Mouse (Mus musculus): Measurements from ENCODE around the gene C130074G19Rik. TPM values are rescaled to one million over a fixed set of nuclear protein-coding genes. Genes with fewer than 3 reads are reported as not detected.

The C130074G19Rik gene
- total and polyA plus RNA-seq, 2 experiments from 2014 or later = 1.1 to 4.2 TPM

DNA sequence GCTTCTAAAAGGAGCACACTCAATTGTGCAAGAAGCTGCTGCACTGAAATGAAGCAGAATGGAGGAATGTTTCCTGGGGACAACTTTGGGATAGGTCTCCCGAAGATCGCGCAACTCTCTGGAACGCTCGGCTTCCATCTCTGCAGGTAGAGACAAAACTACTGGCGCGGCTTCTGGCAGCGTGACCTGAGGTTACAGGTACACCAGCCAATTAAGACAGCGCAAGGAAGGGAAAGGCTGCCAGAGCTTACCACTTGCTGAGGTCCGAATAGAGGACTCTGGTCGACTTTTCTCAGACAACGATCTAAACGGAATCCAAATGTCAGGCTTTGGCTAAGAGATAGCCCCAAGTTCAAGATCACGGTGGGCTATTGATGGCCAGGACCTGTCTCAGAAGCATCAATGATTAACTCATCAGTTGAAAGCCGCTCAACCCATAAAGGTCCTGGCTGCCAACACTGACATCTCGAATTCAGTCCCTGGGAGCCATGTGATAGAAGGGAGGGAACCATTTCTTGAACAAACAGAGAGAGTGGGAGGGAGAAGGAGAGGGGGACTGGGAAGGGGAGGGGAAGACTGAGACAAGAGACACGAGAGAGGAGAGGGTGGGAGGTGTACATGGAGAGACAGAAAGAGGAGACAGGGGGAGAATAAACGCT is 36.8 kb downstream of the C130074G19Rik start, which contains the start of gene Marc2:
Marc2 (minus strand) TSS at position 360 of the 659 bp plus-strand sequence.
- Histone ChIP-seq H3K4me2 (ENCODE audit: low read depth, low read length) (peak within 1 kb of the TSS; percentile 98), H3K4me3 (ENCODE audit: low read length) (peak within 1 kb of the TSS; percentile 83), H3K27me3 (ENCODE audit: insufficient read depth, low read length) (no peaks in the 10 kb centered on the region), H3K9me3 (ENCODE audit: low read length) (no peaks in the 10 kb centered on the region), H3K4me1 (ENCODE audit: insufficient read depth, low read length) (peaks cover 15% of the 10 kb centered on the region), H3K27ac (peak within 1 kb of the TSS; percentile 79), H3K9ac (replicated peaks; ENCODE audit: low read length) (peak within 1 kb of the TSS; percentile 71), H3K36me3 (ENCODE audit: insufficient read depth, low read length) (no peaks in the 10 kb centered on the region)
- TF ChIP-seq CTCF (IDR thresholded peaks at IDR 0.05; ENCODE audit: low read depth) = no peak
- DNase-seq (ENCODE audit: low spot score) = no peak
- 2% methylated on average over 18 of the region's 18 CpGs for whole genome bisulfite sequencing
- ATAC-seq = no peak

DNA sequence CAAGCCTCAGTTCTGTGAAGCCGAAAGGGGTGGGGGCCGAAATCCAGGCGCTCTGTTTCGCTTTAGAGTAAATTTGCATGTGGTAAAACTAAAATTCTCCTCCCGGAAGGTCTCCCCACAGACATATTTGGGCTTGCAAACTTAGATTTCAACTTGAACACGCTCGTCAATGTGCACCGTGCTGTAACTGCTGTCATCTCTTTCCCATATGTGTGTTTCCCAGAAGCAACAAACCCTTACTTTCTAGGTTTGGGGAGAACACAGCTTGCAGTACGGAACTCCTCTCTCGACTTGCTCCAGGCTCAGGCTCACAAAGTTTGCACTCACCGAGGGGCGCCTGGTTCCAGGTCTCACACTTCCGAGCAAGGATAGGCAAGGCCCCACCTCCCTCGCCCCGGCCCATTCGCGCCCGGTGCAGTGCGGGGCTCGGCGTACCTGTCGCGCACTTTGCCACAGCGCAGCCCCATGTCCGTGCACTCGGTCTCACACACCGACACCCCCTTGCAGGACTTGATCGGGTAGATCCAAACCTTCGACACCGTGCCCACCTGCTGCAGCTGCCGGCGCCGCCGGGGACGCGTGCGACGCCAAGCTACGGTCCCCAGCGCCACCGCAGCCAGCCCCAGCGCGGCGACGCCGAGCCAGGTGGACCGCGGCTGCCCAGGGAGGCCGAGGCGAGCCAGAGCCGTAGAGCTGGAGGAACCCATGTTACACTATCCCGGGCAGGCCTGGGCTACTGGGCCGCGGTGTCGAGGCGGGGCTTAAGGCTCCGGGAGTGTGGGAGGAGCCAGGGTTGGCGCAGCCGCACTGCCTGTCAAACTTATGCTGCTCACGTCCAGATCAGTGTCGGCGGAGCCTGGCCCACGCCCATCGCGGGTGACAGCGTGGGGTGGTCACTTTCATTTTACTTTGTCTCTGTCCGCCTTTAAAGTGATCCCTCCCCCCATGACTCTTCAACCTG is 37.6 kb downstream of the C130074G19Rik start:
- DNase-seq (ENCODE audit: low spot score) = peak; percentile 90
- Histone ChIP-seq H3K4me1 (ENCODE audit: insufficient read depth, low read length) (peaks cover 15% of the 10 kb centered on the region), H3K9ac (replicated peaks; ENCODE audit: low read length) (peak overlapping the region; percentile 71), H3K36me3 (ENCODE audit: insufficient read depth, low read length) (no peaks in the 10 kb centered on the region), H3K27ac (peak overlapping the region; percentile 79), H3K4me2 (ENCODE audit: low read depth, low read length) (peak overlapping the region; percentile 98), H3K9me3 (ENCODE audit: low read length) (no peaks in the 10 kb centered on the region), H3K27me3 (ENCODE audit: insufficient read depth, low read length) (no peaks in the 10 kb centered on the region), H3K4me3 (ENCODE audit: low read length) (peak overlapping the region; percentile 83)
- no peak for TF ChIP-seq CTCF (IDR thresholded peaks at IDR 0.05; ENCODE audit: low read depth)
- peak; percentile 97 for ATAC-seq
- under 1% methylated on average over 66 of the region's 67 CpGs for WGBS

DNA sequence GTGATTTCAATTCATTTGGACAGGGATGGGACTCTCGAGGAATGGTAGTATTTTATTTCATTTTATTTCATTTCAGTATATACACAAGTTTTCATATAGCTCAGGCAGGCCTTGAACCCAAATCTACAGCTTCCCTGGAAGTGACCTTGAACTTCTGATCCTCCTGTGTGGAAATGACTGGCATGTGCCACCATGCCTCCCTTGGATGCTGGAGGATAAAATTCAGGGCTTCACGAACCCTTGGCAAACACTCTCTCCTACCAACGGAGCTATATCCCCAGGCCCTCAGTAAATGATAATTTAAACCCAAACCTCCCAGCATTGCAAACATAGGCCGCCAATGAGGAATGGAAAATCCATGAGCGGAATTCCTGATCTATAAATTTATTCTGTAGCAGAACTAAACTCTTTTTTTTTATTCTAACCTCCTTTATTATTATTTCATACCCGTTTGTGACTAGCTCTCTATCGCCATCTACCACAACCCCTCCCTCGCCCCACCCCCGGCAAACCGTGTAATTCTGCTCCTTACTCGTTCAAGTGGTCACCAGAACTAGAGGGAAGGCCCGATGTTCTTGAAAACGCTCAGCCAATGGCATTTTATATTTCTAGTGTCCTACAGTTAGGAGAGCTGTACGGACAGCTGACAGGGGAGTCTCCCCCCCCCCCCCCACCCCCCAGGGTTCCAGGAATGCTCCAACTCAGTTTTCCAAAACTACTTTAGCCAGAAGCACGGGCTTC is 38.5 kb downstream of the C130074G19Rik start:
- WGBS = 16% methylated on average over 15 of the region's 15 CpGs

DNA sequence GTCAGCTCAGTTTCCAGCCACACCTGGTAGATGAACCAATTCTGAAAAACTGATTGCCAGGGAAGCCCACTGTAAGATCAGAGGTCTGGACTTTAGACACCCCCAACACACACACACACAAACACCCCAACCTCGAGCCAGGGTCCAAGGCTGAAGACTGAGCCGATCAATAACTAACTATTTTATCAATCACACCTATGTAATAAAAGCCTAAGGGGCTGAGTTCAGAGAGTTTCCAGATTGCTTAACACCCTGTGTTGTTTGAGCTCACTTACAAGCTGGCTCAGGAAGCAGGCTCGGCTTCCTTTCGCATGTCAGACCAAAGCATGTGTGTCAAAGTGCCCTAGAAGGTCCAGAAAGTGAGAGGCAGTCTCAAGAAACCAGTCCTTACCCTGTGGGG is 45.4 kb downstream of the C130074G19Rik start:
- Histone ChIP-seq H3K27ac (no peak overlapping the region), H3K4me1 (ENCODE audit: insufficient read depth, low read length) (no peaks in the 10 kb centered on the region), H3K36me3 (ENCODE audit: insufficient read depth, low read length) (peaks cover 12% of the 10 kb centered on the region; the same call in 1 of the 2 replicates), H3K4me3 (ENCODE audit: low read length) (no peak overlapping the region), H3K4me2 (ENCODE audit: low read depth, low read length) (no peak overlapping the region), H3K27me3 (ENCODE audit: insufficient read depth, low read length) (no peaks in the 10 kb centered on the region), H3K9me3 (ENCODE audit: low read length) (no peaks in the 10 kb centered on the region), H3K9ac (replicated peaks; ENCODE audit: low read length) (no peak overlapping the region)
- WGBS = 86% methylated on average over 4 of the region's 4 CpGs
- ATAC-seq (no peak), DNase-seq (ENCODE audit: low spot score) (no peak)
- no peak for TF ChIP-seq CTCF (IDR thresholded peaks at IDR 0.05; ENCODE audit: low read depth)

More for the DNA sequence above, 38.5 kb downstream of the C130074G19Rik start:
- Histone ChIP-seq H3K9me3 (ENCODE audit: low read length) (no peaks in the 10 kb centered on the region), H3K36me3 (ENCODE audit: insufficient read depth, low read length) (no peaks in the 10 kb centered on the region), H3K27ac (peak overlapping the region; percentile 79; the same call in 1 of the 2 replicates), H3K9ac (replicated peaks; ENCODE audit: low read length) (peak overlapping the region; percentile 71), H3K4me1 (ENCODE audit: insufficient read depth, low read length) (peaks cover 15% of the 10 kb centered on the region), H3K4me2 (ENCODE audit: low read depth, low read length) (peak overlapping the region; percentile 98), H3K4me3 (ENCODE audit: low read length) (peak overlapping the region; percentile 83), H3K27me3 (ENCODE audit: insufficient read depth, low read length) (no peaks in the 10 kb centered on the region)
- DNase-seq (ENCODE audit: low spot score) = peak; percentile 25
- TF ChIP-seq CTCF (IDR thresholded peaks at IDR 0.05; ENCODE audit: low read depth) = no peak
- no peak for ATAC-seq

DNA sequence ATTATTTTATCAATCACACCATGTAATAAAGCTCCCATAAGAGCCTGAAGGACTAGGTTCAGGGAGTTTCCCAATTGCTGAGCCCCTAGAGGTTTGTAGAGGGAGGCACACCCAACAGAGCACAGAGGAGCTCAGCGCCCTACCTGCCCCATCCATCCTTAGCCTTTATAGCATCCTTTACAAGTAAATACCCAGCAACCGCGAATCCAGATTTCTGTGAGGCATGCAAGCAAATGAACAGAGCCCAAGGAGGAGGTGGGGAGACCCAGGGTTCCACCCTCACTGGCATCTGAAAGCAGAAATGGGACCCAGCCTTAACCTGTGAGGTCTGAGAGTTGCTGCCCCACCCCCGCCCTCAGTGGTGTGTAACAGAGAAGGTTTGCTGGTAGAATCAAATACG is 46.7 kb downstream of the C130074G19Rik start:
- H3K4me2 ChIP-seq (ENCODE audit: low read depth, low read length) = no peak overlapping the region
- ATAC-seq (no peak), DNase-seq (ENCODE audit: low spot score) (no peak)
- no peak for TF ChIP-seq CTCF (IDR thresholded peaks at IDR 0.05; ENCODE audit: low read depth)
- no peaks in the 10 kb centered on the region for H3K4me1 ChIP-seq (ENCODE audit: insufficient read depth, low read length)
- no peak overlapping the region for H3K9ac ChIP-seq (replicated peaks; ENCODE audit: low read length)
- no peaks in the 10 kb centered on the region for H3K27me3 ChIP-seq (ENCODE audit: insufficient read depth, low read length)
- H3K27ac ChIP-seq = no peak overlapping the region
- peaks cover 23% of the 10 kb centered on the region; the same call in 1 of the 2 replicates for H3K36me3 ChIP-seq (ENCODE audit: insufficient read depth, low read length)
- WGBS = 81% methylated on average over 5 of the region's 5 CpGs
- no peak overlapping the region for H3K4me3 ChIP-seq (ENCODE audit: low read length)
- no peaks in the 10 kb centered on the region for H3K9me3 ChIP-seq (ENCODE audit: low read length)

DNA sequence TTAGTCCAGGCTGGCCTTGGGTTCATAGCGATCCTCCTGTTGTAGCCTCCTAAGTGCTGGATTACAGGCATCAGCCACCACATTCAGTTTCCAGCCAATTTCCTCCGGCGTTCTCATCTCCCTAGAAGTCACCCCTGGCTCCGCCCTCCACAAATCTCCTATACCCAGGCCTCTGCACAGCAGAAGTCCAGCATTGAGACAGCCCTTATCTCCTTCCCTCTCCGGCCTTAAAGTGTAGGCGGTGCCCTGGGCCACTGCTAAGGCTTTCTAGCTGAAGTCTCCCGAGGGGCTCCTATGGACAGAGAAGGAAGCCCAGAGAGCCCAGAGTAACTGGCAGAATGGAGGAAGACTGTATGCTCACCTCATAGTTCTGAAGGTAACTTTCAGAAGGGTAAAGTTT is 49.5 kb downstream of the C130074G19Rik start:
- H3K9ac ChIP-seq (replicated peaks; ENCODE audit: low read length) = no peak overlapping the region
- TF ChIP-seq CTCF (IDR thresholded peaks at IDR 0.05; ENCODE audit: low read depth) = no peak
- H3K4me3 ChIP-seq (ENCODE audit: low read length) = no peak overlapping the region
- 96% methylated on average over 7 of the region's 7 CpGs for WGBS
- ATAC-seq (no peak), DNase-seq (ENCODE audit: low spot score) (no peak)
- no peak overlapping the region for H3K4me2 ChIP-seq (ENCODE audit: low read depth, low read length)
- no peaks in the 10 kb centered on the region for H3K9me3 ChIP-seq (ENCODE audit: low read length)
- no peaks in the 10 kb centered on the region for H3K27me3 ChIP-seq (ENCODE audit: insufficient read depth, low read length)
- no peak overlapping the region for H3K27ac ChIP-seq
- H3K4me1 ChIP-seq (ENCODE audit: insufficient read depth, low read length) = no peaks in the 10 kb centered on the region
- peaks cover 23% of the 10 kb centered on the region; the same call in 1 of the 2 replicates for H3K36me3 ChIP-seq (ENCODE audit: insufficient read depth, low read length)
